Mouse (Mus musculus): ENCODE measurements at regions not wholly inside any gene's neighbourhood (a gene's known extent, or its start where the extent isn't known, plus 50 kb on each side); places are given as distances from the start of the nearest gene placed in this dataset.
A peak's percentile ranks its signal among the peaks of the same experiment; 100 is the strongest.

DNA sequence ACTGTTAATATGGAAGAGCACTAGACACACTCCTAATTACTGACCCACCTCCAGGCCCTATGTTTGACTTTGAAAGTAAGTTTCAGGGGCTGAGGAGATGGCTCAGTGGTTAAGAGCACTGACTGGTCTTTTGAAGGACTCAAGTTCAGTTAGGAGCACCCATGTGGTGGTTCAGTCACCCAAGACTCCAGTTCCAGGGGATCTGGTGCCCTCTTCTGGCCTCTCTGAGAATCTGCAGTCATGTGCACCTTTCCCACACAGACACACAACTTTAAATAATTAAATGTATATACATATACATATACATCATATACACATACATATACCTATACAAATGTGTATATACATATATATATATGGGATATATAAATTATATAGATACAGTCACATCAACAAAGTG, 91.5 kb upstream of the Mvb12b start:
- no peak for DNase-seq (ENCODE audit: low spot score)
- Histone ChIP-seq H3K9ac (ENCODE audit: low read length) (no peak overlapping the region), H3K27me3 (ENCODE audit: control insufficient read depth, insufficient read depth, low read length) (no peaks in the 10 kb centered on the region), H3K27ac (replicated peaks) (no peak overlapping the region), H3K4me3 (ENCODE audit: low read depth, low read length) (no peak overlapping the region), H3K4me1 (replicated peaks; ENCODE audit: control insufficient read depth, insufficient read depth) (no peaks in the 10 kb centered on the region), H3K4me2 (replicated peaks; ENCODE audit: low read depth) (no peak overlapping the region), H3K9me3 (ENCODE audit: control insufficient read depth, low read length) (no peaks in the 10 kb centered on the region), H3K36me3 (ENCODE audit: control insufficient read depth, insufficient read depth, low read length) (no peaks in the 10 kb centered on the region)
- no peak for TF ChIP-seq EP300 (optimal IDR thresholded peaks at IDR 0.05)
- peak; percentile 38; the same call in 1 of the 2 replicates for TF ChIP-seq CTCF (IDR thresholded peaks at IDR 0.05; ENCODE audit: low read depth)
- no peak for ATAC-seq (ENCODE audit: low FRiP score, low TSS enrichment)

- DNase-seq (ENCODE audit: low spot score) (no peak), ATAC-seq (ENCODE audit: low FRiP score, low TSS enrichment) (no peak)
- no peaks in the 10 kb centered on the region for H3K4me1 ChIP-seq (replicated peaks; ENCODE audit: control insufficient read depth, insufficient read depth)
- TF ChIP-seq CTCF (IDR thresholded peaks at IDR 0.05; ENCODE audit: low read depth) = no peak
- no peak for TF ChIP-seq EP300 (optimal IDR thresholded peaks at IDR 0.05)
- H3K4me2 ChIP-seq (replicated peaks; ENCODE audit: low read depth) = no peak overlapping the region
- H3K36me3 ChIP-seq (ENCODE audit: control insufficient read depth, insufficient read depth, low read length) = no peaks in the 10 kb centered on the region
- 83% methylated on average over 4 of the region's 4 CpGs for WGBS
- H3K9me3 ChIP-seq (ENCODE audit: control insufficient read depth, low read length) = no peaks in the 10 kb centered on the region
- H3K27ac ChIP-seq (replicated peaks) = no peak overlapping the region
- H3K4me3 ChIP-seq (ENCODE audit: low read depth, low read length) = no peak overlapping the region
- no peak overlapping the region for H3K9ac ChIP-seq (ENCODE audit: low read length)
- H3K27me3 ChIP-seq (ENCODE audit: control insufficient read depth, insufficient read depth, low read length) = no peaks in the 10 kb centered on the region
These were observed 90.8 kb upstream of the Mvb12b start for GRCm38 (mm10) chr2:33978550-33978949.

DNA sequence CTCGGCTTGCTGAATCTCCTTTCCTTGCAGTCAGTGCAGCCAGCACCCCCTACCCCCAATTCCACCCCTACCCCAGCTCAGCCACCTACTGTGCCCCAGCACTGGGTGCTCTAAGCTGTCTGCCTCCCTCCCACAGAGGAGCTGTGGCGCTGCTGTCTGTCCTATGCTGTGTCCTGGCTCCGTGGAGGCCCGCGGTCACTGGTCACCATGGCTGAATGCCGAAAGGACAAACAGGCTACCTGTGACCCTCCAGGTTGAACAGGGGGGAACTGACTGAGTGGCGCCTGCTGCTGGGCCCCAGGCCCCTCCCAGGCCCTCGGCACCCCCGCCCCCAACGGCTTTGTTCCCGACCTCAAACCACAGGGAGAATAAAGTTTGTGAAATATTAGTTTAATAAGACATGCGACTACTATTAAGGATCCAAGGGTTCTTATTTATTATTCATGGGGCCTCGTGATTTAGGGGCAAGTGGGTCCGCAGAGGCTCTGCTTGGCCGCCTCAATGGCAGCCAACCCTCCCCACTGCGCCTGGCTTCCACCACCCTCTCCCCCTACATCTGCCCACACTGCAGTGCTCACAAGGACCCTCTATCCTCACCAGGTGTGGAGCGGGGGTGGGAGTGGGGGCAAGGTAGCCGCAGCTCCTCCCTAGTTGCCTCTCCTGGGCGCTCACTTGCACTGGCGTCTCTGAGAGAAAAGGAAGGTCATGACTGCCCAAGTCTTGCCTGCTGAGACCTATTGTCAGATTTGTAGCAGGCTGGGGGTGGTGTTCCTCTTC, 90.0 kb upstream of the Mvb12b start:
- TF ChIP-seq CTCF (IDR thresholded peaks at IDR 0.05; ENCODE audit: low read depth) = no peak
- TF ChIP-seq EP300 (optimal IDR thresholded peaks at IDR 0.05) = no peak
- 73% methylated on average over 20 of the region's 20 CpGs for WGBS
- Histone ChIP-seq H3K27ac (replicated peaks) (no peak overlapping the region), H3K4me3 (ENCODE audit: low read depth, low read length) (no peak overlapping the region), H3K9ac (ENCODE audit: low read length) (no peak overlapping the region), H3K27me3 (ENCODE audit: control insufficient read depth, insufficient read depth, low read length) (no peaks in the 10 kb centered on the region), H3K36me3 (ENCODE audit: control insufficient read depth, insufficient read depth, low read length) (no peaks in the 10 kb centered on the region), H3K9me3 (ENCODE audit: control insufficient read depth, low read length) (no peaks in the 10 kb centered on the region), H3K4me2 (replicated peaks; ENCODE audit: low read depth) (no peak overlapping the region), H3K4me1 (replicated peaks; ENCODE audit: control insufficient read depth, insufficient read depth) (no peaks in the 10 kb centered on the region)
- DNase-seq (ENCODE audit: low spot score) (no peak), ATAC-seq (ENCODE audit: low FRiP score, low TSS enrichment) (no peak)

- Histone ChIP-seq H3K4me3 (ENCODE audit: low read depth, low read length) (no peak overlapping the region), H3K27ac (replicated peaks) (no peak overlapping the region), H3K9ac (ENCODE audit: low read length) (no peak overlapping the region), H3K4me2 (replicated peaks; ENCODE audit: low read depth) (no peak overlapping the region), H3K9me3 (ENCODE audit: control insufficient read depth, low read length) (no peaks in the 10 kb centered on the region), H3K36me3 (ENCODE audit: control insufficient read depth, insufficient read depth, low read length) (no peaks in the 10 kb centered on the region), H3K4me1 (replicated peaks; ENCODE audit: control insufficient read depth, insufficient read depth) (no peaks in the 10 kb centered on the region), H3K27me3 (ENCODE audit: control insufficient read depth, insufficient read depth, low read length) (no peaks in the 10 kb centered on the region)
- DNase-seq (ENCODE audit: low spot score) = no peak
- ATAC-seq (ENCODE audit: low FRiP score, low TSS enrichment) = no peak
- no peak for TF ChIP-seq CTCF (IDR thresholded peaks at IDR 0.05; ENCODE audit: low read depth)
- no peak for TF ChIP-seq EP300 (optimal IDR thresholded peaks at IDR 0.05)
- 100% methylated on average over 5 of the region's 5 CpGs for WGBS
These were observed 89.4 kb upstream of the Mvb12b start for GRCm38 (mm10) chr2:33977151-33977550.

GRCm38 (mm10) chr2:33976183-33976582, 88.4 kb upstream of the Mvb12b start:
- Histone ChIP-seq H3K4me3 (ENCODE audit: low read depth, low read length) (no peak overlapping the region), H3K9me3 (ENCODE audit: control insufficient read depth, low read length) (no peaks in the 10 kb centered on the region), H3K4me2 (replicated peaks; ENCODE audit: low read depth) (no peak overlapping the region), H3K9ac (ENCODE audit: low read length) (no peak overlapping the region), H3K4me1 (replicated peaks; ENCODE audit: control insufficient read depth, insufficient read depth) (no peaks in the 10 kb centered on the region), H3K27ac (replicated peaks) (no peak overlapping the region), H3K27me3 (ENCODE audit: control insufficient read depth, insufficient read depth, low read length) (no peaks in the 10 kb centered on the region), H3K36me3 (ENCODE audit: control insufficient read depth, insufficient read depth, low read length) (no peaks in the 10 kb centered on the region)
- TF ChIP-seq EP300 (optimal IDR thresholded peaks at IDR 0.05) (no peak), CTCF (IDR thresholded peaks at IDR 0.05; ENCODE audit: low read depth) (no peak)
- no peak for DNase-seq (ENCODE audit: low spot score)
- no peak for ATAC-seq (ENCODE audit: low FRiP score, low TSS enrichment)
- 84% methylated on average over 9 of the region's 9 CpGs for WGBS

- no peak overlapping the region for H3K4me3 ChIP-seq (ENCODE audit: low read depth, low read length)
- TF ChIP-seq EP300 (optimal IDR thresholded peaks at IDR 0.05) = no peak
- no peak for TF ChIP-seq CTCF (IDR thresholded peaks at IDR 0.05; ENCODE audit: low read depth)
- H3K4me2 ChIP-seq (replicated peaks; ENCODE audit: low read depth) = no peak overlapping the region
- WGBS = 81% methylated on average over 14 of the region's 14 CpGs
- H3K27ac ChIP-seq (replicated peaks) = no peak overlapping the region
- ATAC-seq (ENCODE audit: low FRiP score, low TSS enrichment) (no peak), DNase-seq (ENCODE audit: low spot score) (no peak)
- no peaks in the 10 kb centered on the region for H3K36me3 ChIP-seq (ENCODE audit: control insufficient read depth, insufficient read depth, low read length)
- no peak overlapping the region for H3K9ac ChIP-seq (ENCODE audit: low read length)
- no peaks in the 10 kb centered on the region for H3K27me3 ChIP-seq (ENCODE audit: control insufficient read depth, insufficient read depth, low read length)
- no peaks in the 10 kb centered on the region for H3K4me1 ChIP-seq (replicated peaks; ENCODE audit: control insufficient read depth, insufficient read depth)
- no peaks in the 10 kb centered on the region for H3K9me3 ChIP-seq (ENCODE audit: control insufficient read depth, low read length)
These were observed 87.8 kb upstream of the Mvb12b start for GRCm38 (mm10) chr2:33975423-33976127.
